Mouse (Mus musculus) lung, adult 18-20 months (tissue): Measurements from ENCODE around the gene Cd3eap.

Experiments used
- DNase-seq, 2 experiments: peaks; one replicate each; pipeline ENCODE4 v3.0.0; 2022; ENCODE audit warnings: mixed read lengths in 2 of 2

Gene Cd3eap

GRCm38 (mm10) chr7:19306819-19307738 is 52.2 kb downstream of the Cd3eap start:
- no peak for DNase-seq
